Mouse (Mus musculus): ENCODE measurements around the gene Trim41. TPM values are rescaled to one million over a fixed set of nuclear protein-coding genes. Genes with fewer than 3 reads are reported as not detected.

Gene Trim41
- polyA plus RNA-seq, 1 experiment from 2014 or later: 3.2 TPM

DNA sequence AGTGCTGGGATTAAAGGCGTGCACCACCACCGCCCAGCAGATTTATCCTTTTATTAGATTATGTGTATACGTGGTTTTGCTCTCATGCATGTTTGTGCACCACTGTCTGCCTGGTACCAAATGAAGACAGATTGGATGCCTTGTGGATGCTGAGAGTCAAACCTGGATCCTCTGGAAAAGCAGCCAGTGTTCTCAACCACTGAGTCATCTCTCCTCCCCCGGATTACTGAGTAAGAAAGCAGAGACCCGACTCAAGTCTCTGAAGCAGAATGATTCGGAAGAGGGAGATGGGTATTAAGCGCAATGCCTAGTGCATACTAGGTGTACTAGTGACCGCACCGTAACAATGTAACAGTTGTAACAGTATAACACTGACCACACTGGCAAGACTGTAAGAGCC lies 53.0 kb downstream of the Trim41 start:
- 84% methylated on average over 9 of the region's 9 CpGs for WGBS
- ATAC-seq (ENCODE audit: extremely low read depth, insufficient number of reproducible peaks, low FRiP score, low TSS enrichment): no peak
- Histone ChIP-seq H3K9me3 (no peaks in the 10 kb centered on the region), H3K9ac (no peak overlapping the region), H3K4me2 (no peak overlapping the region), H3K4me3 (no peak overlapping the region), H3K27me3 (replicated peaks) (0 out of 2 replicates have a peak, but pooled peaks cover 3% of the 10 kb centered on the region), H3K4me1 (no peaks in the 10 kb centered on the region), H3K27ac (replicated peaks) (no peak overlapping the region), H3K36me3 (no peaks in the 10 kb centered on the region)

DNA sequence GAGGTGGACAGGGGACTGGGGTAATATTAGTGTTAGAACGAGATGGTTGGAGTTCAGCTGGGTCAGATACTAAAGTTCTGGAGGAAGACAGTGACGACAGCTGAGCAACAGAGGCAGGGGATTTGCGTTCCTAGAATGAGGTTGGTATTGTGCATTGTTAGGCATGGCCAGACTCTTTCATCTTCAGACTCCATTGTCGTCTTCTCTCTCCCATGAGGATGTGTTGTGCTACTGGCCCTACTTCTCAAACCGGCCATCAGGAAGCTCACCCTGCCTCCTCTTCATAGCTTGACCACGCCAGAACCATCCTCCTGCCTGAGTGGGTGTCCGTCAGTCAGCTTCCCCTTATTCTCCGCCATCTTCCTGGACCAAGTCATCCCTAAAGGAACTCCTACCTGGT lies 58.1 kb downstream of the Trim41 start:
- Histone ChIP-seq H3K4me3 (no peak overlapping the region), H3K9ac (no peak overlapping the region), H3K9me3 (no peaks in the 10 kb centered on the region), H3K4me2 (no peak overlapping the region), H3K27me3 (replicated peaks) (no peaks in the 10 kb centered on the region), H3K4me1 (no peaks in the 10 kb centered on the region), H3K27ac (replicated peaks) (no peak overlapping the region), H3K36me3 (no peaks in the 10 kb centered on the region)
- ATAC-seq (ENCODE audit: extremely low read depth, insufficient number of reproducible peaks, low FRiP score, low TSS enrichment): no peak
- WGBS: 67% methylated on average over 8 of the region's 8 CpGs

Other genes starting within 250 kb of the Trim41 start
- gene Rack1, start 17.0 kb downstream of the Trim41 start, polyA plus RNA-seq (2015; fragmentation: Nextera tagmentation; extraction: Ambion mirVana): 444 and 458 TPM in 2 replicates
- gene Trim7, start 8.8 kb upstream of the Trim41 start, polyA plus RNA-seq (2015; fragmentation: Nextera tagmentation; extraction: Ambion mirVana): 0.56 and 0.88 TPM in 2 replicates
- 0.53 and 1.2 TPM in 2 replicates for gene Gm12184, start 9.3 kb upstream of the Trim41 start, polyA plus RNA-seq (2015; fragmentation: Nextera tagmentation; extraction: Ambion mirVana)
- 8.4 and 10.6 TPM in 2 replicates for gene Irgm1, start 54.3 kb upstream of the Trim41 start, polyA plus RNA-seq (2015; fragmentation: Nextera tagmentation; extraction: Ambion mirVana)
- 0.17 and 0.22 TPM in 2 replicates for gene Gm5431, start 84.9 kb upstream of the Trim41 start, polyA plus RNA-seq (2015; fragmentation: Nextera tagmentation; extraction: Ambion mirVana)
- 1.6 and 3.6 TPM in 2 replicates for gene Psme2b, start 128.8 kb upstream of the Trim41 start, polyA plus RNA-seq (2015; fragmentation: Nextera tagmentation; extraction: Ambion mirVana)
- 0.05 TPM in 1 of 2 replicates, not detected in the other for gene Olfr56, start 161.5 kb upstream of the Trim41 start, polyA plus RNA-seq (2015; fragmentation: Nextera tagmentation; extraction: Ambion mirVana)
- gene 9930111J21Rik1, start 162.0 kb upstream of the Trim41 start, polyA plus RNA-seq (2015; fragmentation: Nextera tagmentation; extraction: Ambion mirVana): 0.28 and 0.32 TPM in 2 replicates
- gene Gm12185, start 174.9 kb upstream of the Trim41 start, polyA plus RNA-seq (2015; fragmentation: Nextera tagmentation; extraction: Ambion mirVana): 0.03 TPM in 1 of 2 replicates, not detected in the other
- gene Tgtp1, start 176.8 kb upstream of the Trim41 start, polyA plus RNA-seq (2015; fragmentation: Nextera tagmentation; extraction: Ambion mirVana): 0.16 TPM in 1 of 2 replicates, not detected in the other
- gene 9930111J21Rik2, start 233.9 kb upstream of the Trim41 start, polyA plus RNA-seq (2015; fragmentation: Nextera tagmentation; extraction: Ambion mirVana): 0.13 and 0.78 TPM in 2 replicates
- 0.11 and 0.27 TPM in 2 replicates for gene Tgtp2, start 246.9 kb upstream of the Trim41 start, polyA plus RNA-seq (2015; fragmentation: Nextera tagmentation; extraction: Ambion mirVana)

All from heart, embryonic 13.5 days (tissue).